Mouse (Mus musculus): Measurements from ENCODE around the gene Ttc4. TPM values are rescaled to one million over a fixed set of nuclear protein-coding genes. Genes with fewer than 3 reads are reported as not detected.

Ttc4 gene
- polyA plus RNA-seq, 1 experiment: 29.7 TPM

GRCm38 (mm10) chr4:106693841-106694430 lies 15.2 kb upstream of the Ttc4 start:
- H3K4me1 ChIP-seq (ENCODE audit: control insufficient read depth, insufficient read depth, low read length): no peaks in the 10 kb centered on the region
- H3K4me3 ChIP-seq (ENCODE audit: insufficient read depth, low read length): no peak overlapping the region
- TF ChIP-seq CTCF (IDR thresholded peaks at IDR 0.05; ENCODE audit: low read depth, low read length) (no peak), POLR2A (IDR thresholded peaks at IDR 0.05; ENCODE audit: borderline replicate concordance, low read depth, low read length) (no peak)
- no peak overlapping the region for H3K27ac ChIP-seq (ENCODE audit: insufficient read depth, low read depth, low read length)

GRCm38 (mm10) chr4:106688636-106689296 lies 10.0 kb upstream of the Ttc4 start:
- TF ChIP-seq CTCF (IDR thresholded peaks at IDR 0.05; ENCODE audit: low read depth, low read length) (no peak), POLR2A (IDR thresholded peaks at IDR 0.05; ENCODE audit: borderline replicate concordance, low read depth, low read length) (no peak)
- no peak overlapping the region for H3K27ac ChIP-seq (ENCODE audit: insufficient read depth, low read depth, low read length)
- H3K4me3 ChIP-seq (ENCODE audit: insufficient read depth, low read length): no peak overlapping the region
- H3K4me1 ChIP-seq (ENCODE audit: control insufficient read depth, insufficient read depth, low read length): no peaks in the 10 kb centered on the region

- TF ChIP-seq POLR2A (IDR thresholded peaks at IDR 0.05; ENCODE audit: borderline replicate concordance, low read depth, low read length): no peak
- no peak for TF ChIP-seq CTCF (IDR thresholded peaks at IDR 0.05; ENCODE audit: low read depth, low read length)
- peaks cover 3% of the 10 kb centered on the region for H3K4me1 ChIP-seq (ENCODE audit: control insufficient read depth, insufficient read depth, low read length)
- no peak overlapping the region for H3K4me3 ChIP-seq (ENCODE audit: insufficient read depth, low read length)
- H3K27ac ChIP-seq (ENCODE audit: insufficient read depth, low read depth, low read length): no peak overlapping the region
These were observed 2.2 kb upstream of the Ttc4 start for GRCm38 (mm10) chr4:106680955-106681354.

GRCm38 (mm10) chr4:106679152-106679551 lies 408 bp upstream of the Ttc4 start:
- Histone ChIP-seq H3K27ac (ENCODE audit: insufficient read depth, low read depth, low read length) (no peak overlapping the region), H3K4me1 (ENCODE audit: control insufficient read depth, insufficient read depth, low read length) (peaks cover 3% of the 10 kb centered on the region), H3K4me3 (ENCODE audit: insufficient read depth, low read length) (no peak overlapping the region)
- no peak for TF ChIP-seq POLR2A (IDR thresholded peaks at IDR 0.05; ENCODE audit: borderline replicate concordance, low read depth, low read length)
- no peak for TF ChIP-seq CTCF (IDR thresholded peaks at IDR 0.05; ENCODE audit: low read depth, low read length)

- TF ChIP-seq POLR2A (IDR thresholded peaks at IDR 0.05; ENCODE audit: borderline replicate concordance, low read depth, low read length) (no peak), CTCF (IDR thresholded peaks at IDR 0.05; ENCODE audit: low read depth, low read length) (no peak)
- Histone ChIP-seq H3K4me1 (ENCODE audit: control insufficient read depth, insufficient read depth, low read length) (peaks cover 3% of the 10 kb centered on the region), H3K4me3 (ENCODE audit: insufficient read depth, low read length) (no peak overlapping the region), H3K27ac (ENCODE audit: insufficient read depth, low read depth, low read length) (no peak overlapping the region)
These were observed 2.0 kb downstream of the Ttc4 start for GRCm38 (mm10) chr4:106676749-106677148.

- Histone ChIP-seq H3K27ac (ENCODE audit: insufficient read depth, low read depth, low read length) (no peak overlapping the region), H3K4me3 (ENCODE audit: insufficient read depth, low read length) (no peak overlapping the region), H3K4me1 (ENCODE audit: control insufficient read depth, insufficient read depth, low read length) (no peaks in the 10 kb centered on the region)
- TF ChIP-seq POLR2A (IDR thresholded peaks at IDR 0.05; ENCODE audit: borderline replicate concordance, low read depth, low read length): no peak
- TF ChIP-seq CTCF (IDR thresholded peaks at IDR 0.05; ENCODE audit: low read depth, low read length): no peak
These were observed 12.2 kb downstream of the Ttc4 start for GRCm38 (mm10) chr4:106666546-106666945.

GRCm38 (mm10) chr4:106665673-106666072 lies 13.1 kb downstream of the Ttc4 start:
- Histone ChIP-seq H3K4me3 (ENCODE audit: insufficient read depth, low read length) (no peak overlapping the region), H3K4me1 (ENCODE audit: control insufficient read depth, insufficient read depth, low read length) (no peaks in the 10 kb centered on the region), H3K27ac (ENCODE audit: insufficient read depth, low read depth, low read length) (no peak overlapping the region)
- TF ChIP-seq POLR2A (IDR thresholded peaks at IDR 0.05; ENCODE audit: borderline replicate concordance, low read depth, low read length): no peak

GRCm38 (mm10) chr4:106665269-106665668 lies 13.5 kb downstream of the Ttc4 start:
- H3K4me3 ChIP-seq (ENCODE audit: insufficient read depth, low read length): no peak overlapping the region
- H3K27ac ChIP-seq (ENCODE audit: insufficient read depth, low read depth, low read length): no peak overlapping the region
- TF ChIP-seq POLR2A (IDR thresholded peaks at IDR 0.05; ENCODE audit: borderline replicate concordance, low read depth, low read length) (no peak), CTCF (IDR thresholded peaks at IDR 0.05; ENCODE audit: low read depth, low read length) (no peak)
- no peaks in the 10 kb centered on the region for H3K4me1 ChIP-seq (ENCODE audit: control insufficient read depth, insufficient read depth, low read length)

- no peak overlapping the region for H3K27ac ChIP-seq (ENCODE audit: insufficient read depth, low read depth, low read length)
- H3K4me3 ChIP-seq (ENCODE audit: insufficient read depth, low read length): no peak overlapping the region
- TF ChIP-seq POLR2A (IDR thresholded peaks at IDR 0.05; ENCODE audit: borderline replicate concordance, low read depth, low read length): no peak
- no peak for TF ChIP-seq CTCF (IDR thresholded peaks at IDR 0.05; ENCODE audit: low read depth, low read length)
- H3K4me1 ChIP-seq (ENCODE audit: control insufficient read depth, insufficient read depth, low read length): no peaks in the 10 kb centered on the region
These were observed 14.0 kb downstream of the Ttc4 start for GRCm38 (mm10) chr4:106664697-106665096.

- Histone ChIP-seq H3K4me3 (ENCODE audit: insufficient read depth, low read length) (no peak overlapping the region), H3K27ac (ENCODE audit: insufficient read depth, low read depth, low read length) (no peak overlapping the region), H3K4me1 (ENCODE audit: control insufficient read depth, insufficient read depth, low read length) (no peaks in the 10 kb centered on the region)
- TF ChIP-seq CTCF (IDR thresholded peaks at IDR 0.05; ENCODE audit: low read depth, low read length) (no peak), POLR2A (IDR thresholded peaks at IDR 0.05; ENCODE audit: borderline replicate concordance, low read depth, low read length) (no peak)
These were observed 14.7 kb downstream of the Ttc4 start for GRCm38 (mm10) chr4:106663956-106664470.

Data from bone marrow macrophage, adult 2 months (primary cell).